Mouse (Mus musculus) neural tube, embryonic 11.5 days (tissue): ENCODE measurements at regions not wholly inside any gene's neighbourhood (a gene's known extent, or its start where the extent isn't known, plus 50 kb on each side); places are given as distances from the start of the nearest gene placed in this dataset.
"Not testable (repeated sequence)": the region's sequence is repeated elsewhere in the genome, so short reads cannot be mapped to it uniquely, and the experiment has no call there.

ENCODE experiments used
- ATAC-seq: fragments of 200-750 bp; cut with Nextera tagmentation; 2 replicates; pipeline ENCODE4 v1.8.0; 2017; ENCODE audit warnings: moderate number of reproducible peaks, mild to moderate bottlenecking, moderate TSS enrichment, moderate library complexity; ENCODE audit not compliant: insufficient read depth, low FRiP score, low TSS enrichment
- DNase-seq: peaks from one replicate; pipeline ENCODE4 v3.0.0-alpha.2; 2015; ENCODE audit warnings: low spot score
- H3K27ac ChIP-seq: fragments of 300-500 bp; sonication (generic); 2 replicates; pipeline ENCODE4 v1.5.1; 2014; ENCODE audit warnings: low read depth, mild to moderate bottlenecking, low read length
- H3K27me3 ChIP-seq: fragments of 300-500 bp; sonication (generic); 2 replicates; pipeline ENCODE4 v1.6.1; 2014; ENCODE audit warnings: mild to moderate bottlenecking, low read length, mixed read lengths; ENCODE audit not compliant: control insufficient read depth, insufficient read depth
- H3K36me3 ChIP-seq: fragments of 300-500 bp; sonication (generic); 2 replicates; pipeline ENCODE4 v1.6.1; 2014; ENCODE audit warnings: mild to moderate bottlenecking, low read length, moderate library complexity, mixed read lengths; ENCODE audit not compliant: control insufficient read depth, insufficient read depth
- H3K4me1 ChIP-seq: fragments of 300-500 bp; sonication (generic); 2 replicates; pipeline ENCODE4 v1.6.1; 2014; ENCODE audit warnings: low read length, mixed read lengths; ENCODE audit not compliant: control insufficient read depth, insufficient read depth
- H3K4me2 ChIP-seq: fragments of 300-500 bp; sonication (generic); 2 replicates; pipeline ENCODE4 v1.6.1; 2014; ENCODE audit warnings: low read depth, mild to moderate bottlenecking, moderate library complexity
- H3K4me3 ChIP-seq: fragments of 300-500 bp; sonication (generic); 2 replicates; pipeline ENCODE4 v1.5.1; 2014; ENCODE audit warnings: low read depth, low read length
- H3K9ac ChIP-seq: fragments of 300-500 bp; sonication (generic); 2 replicates; pipeline ENCODE4 v1.6.1; 2014; ENCODE audit warnings: mild to moderate bottlenecking, low read length
- H3K9me3 ChIP-seq: fragments of 300-500 bp; sonication (generic); 2 replicates; pipeline ENCODE4 v1.6.1; 2016; ENCODE audit warnings: low read length; ENCODE audit not compliant: control insufficient read depth
- WGBS: fragments of 180-500 bp; shearing (Covaris S2); extraction: QIAGEN DNeasy Blood & Tissue Kit; methylation state at CpG from one replicate; pipeline ENCODE4 v1.1.7; 2014; 5-methylcytosine and 5-hydroxymethylcytosine counted together

DNA sequence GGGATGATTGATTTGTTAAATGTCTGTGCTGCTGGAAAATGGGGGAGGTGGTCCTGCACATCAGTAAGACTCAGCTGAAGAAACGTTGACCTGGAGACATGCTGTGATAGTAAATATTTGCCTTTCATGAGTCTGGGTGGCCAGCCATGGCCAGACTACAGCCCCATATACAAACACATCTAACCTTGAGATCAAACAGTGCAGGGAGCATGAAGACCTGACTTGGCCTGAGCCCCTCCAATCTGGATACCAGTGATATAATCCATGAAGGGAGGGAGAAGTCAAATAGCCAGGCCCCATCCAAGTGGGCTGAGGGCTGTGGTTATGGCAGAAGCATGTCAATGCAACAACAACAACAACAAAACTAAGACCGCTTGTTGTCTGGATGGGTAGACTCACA, 94.6 kb upstream of the Kcnmb2 start:
- Histone ChIP-seq H3K27me3 (no peaks in the 10 kb centered on the region), H3K9ac (no peak overlapping the region), H3K4me2 (no peak overlapping the region), H3K4me1 (no peaks in the 10 kb centered on the region), H3K4me3 (no peak overlapping the region), H3K9me3 (no peaks in the 10 kb centered on the region), H3K27ac (no peak overlapping the region), H3K36me3 (no peaks in the 10 kb centered on the region)
- DNase-seq (peak; percentile 9), ATAC-seq (no peak)
- 70% methylated on average over 2 of the region's 2 CpGs for WGBS

DNA sequence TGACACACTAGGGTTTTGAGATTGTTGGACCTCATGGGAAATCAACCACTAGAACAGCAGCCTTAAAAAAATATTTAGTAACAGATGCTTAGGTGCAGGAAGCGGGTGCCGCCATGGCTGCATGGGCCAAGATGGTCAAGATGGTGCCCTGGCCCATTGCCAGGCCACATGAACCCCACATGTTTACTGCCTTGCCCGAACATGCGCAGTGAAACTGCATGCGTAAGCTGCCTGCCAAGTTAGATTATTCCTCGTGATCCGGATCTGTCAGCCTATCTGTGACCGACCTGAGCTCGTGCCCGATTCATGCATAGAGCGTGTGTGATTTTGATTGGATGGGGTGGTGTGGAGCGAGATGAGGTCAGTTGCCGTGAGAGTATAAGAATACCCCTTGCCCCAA, 93.2 kb upstream of the Kcnmb2 start:
- H3K4me1 ChIP-seq, H3K27ac ChIP-seq, H3K9ac ChIP-seq, H3K4me2 ChIP-seq, H3K9me3 ChIP-seq, H3K27me3 ChIP-seq, ATAC-seq, DNase-seq, H3K4me3 ChIP-seq, H3K36me3 ChIP-seq: not testable (repeated sequence)
- WGBS = 97% methylated on average over 13 of the region's 13 CpGs

DNA sequence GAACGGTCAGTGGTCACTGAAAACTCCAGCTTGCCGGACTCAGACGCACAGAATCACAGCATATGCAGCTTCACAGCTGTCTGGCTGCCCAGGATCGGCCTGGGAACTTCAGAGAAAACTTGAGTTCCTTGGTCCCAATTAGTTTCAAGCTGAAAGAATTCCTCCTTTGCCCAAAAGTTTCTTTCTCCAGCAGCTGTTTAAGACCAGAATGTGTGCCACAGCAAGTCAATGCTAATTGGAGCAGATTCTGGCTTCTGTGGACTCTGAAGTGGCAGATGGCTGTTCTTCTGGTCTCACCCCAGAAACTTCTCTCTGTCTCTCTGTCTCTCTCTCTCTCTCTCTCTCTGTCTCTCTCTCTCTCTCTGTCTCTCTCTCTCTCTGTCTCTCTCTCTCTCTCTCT, 91.1 kb upstream of the Kcnmb2 start:
- no peak overlapping the region for H3K4me2 ChIP-seq
- no peaks in the 10 kb centered on the region for H3K27me3 ChIP-seq
- H3K9ac ChIP-seq = no peak overlapping the region
- ATAC-seq = no peak
- H3K9me3 ChIP-seq = no peaks in the 10 kb centered on the region
- no peaks in the 10 kb centered on the region for H3K36me3 ChIP-seq
- H3K27ac ChIP-seq = no peak overlapping the region
- no peaks in the 10 kb centered on the region for H3K4me1 ChIP-seq
- no peak overlapping the region for H3K4me3 ChIP-seq
- no peak for DNase-seq
- WGBS = 68% methylated on average over 4 of the region's 4 CpGs

DNA sequence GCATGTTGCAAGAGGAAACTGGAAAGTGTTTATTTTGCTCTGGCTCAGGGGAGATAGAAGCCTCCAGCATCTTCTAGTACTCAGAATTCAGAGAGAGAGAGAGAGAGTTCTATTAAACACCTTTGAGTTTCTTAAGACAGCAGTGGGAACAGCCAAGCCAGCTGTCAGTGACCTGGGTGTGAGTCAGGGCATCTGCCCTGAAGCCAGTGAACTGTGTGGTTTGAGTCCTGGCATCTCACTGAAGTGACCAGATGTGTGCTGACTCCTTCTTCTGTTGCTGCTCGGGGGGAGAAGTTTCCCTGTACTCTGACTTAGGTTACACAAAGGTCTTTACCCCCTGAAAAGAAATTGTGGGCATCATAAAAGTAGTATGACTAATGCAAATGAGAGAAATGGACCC, 70.4 kb upstream of the Kcnmb2 start:
- 19% methylated on average over 1 of the region's 1 CpGs for WGBS
- Histone ChIP-seq H3K36me3 (no peaks in the 10 kb centered on the region), H3K27me3 (no peaks in the 10 kb centered on the region), H3K27ac (no peak overlapping the region), H3K4me1 (no peaks in the 10 kb centered on the region), H3K9me3 (no peaks in the 10 kb centered on the region), H3K4me2 (no peak overlapping the region), H3K9ac (no peak overlapping the region), H3K4me3 (no peak overlapping the region)
- no peak for ATAC-seq
- DNase-seq = no peak

DNA sequence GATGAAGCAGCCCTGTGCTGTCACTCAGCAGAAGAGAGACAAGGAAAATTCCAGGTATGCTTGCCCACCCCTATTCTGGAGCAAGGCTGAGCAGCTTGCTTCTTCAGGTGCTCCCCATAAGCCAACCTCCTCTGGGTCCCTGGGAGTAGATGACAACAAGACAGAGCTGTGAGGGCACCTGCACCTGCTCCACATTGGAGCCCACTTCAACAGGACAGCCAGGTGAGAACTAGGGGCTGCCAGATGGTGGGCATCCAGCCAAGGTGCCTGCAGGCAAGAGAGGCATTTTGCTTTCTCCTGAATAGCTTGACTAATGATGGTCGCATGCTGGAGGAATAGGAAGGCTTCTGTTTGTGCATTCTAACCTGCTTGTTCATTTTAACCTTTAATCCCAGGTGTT, 61.1 kb upstream of the Kcnmb2 start:
- H3K4me2 ChIP-seq = no peak overlapping the region
- H3K4me1 ChIP-seq = no peaks in the 10 kb centered on the region
- ATAC-seq = no peak
- H3K27ac ChIP-seq = no peak overlapping the region
- WGBS = 88% methylated on average over 1 of the region's 1 CpGs
- H3K36me3 ChIP-seq = no peaks in the 10 kb centered on the region
- no peak for DNase-seq
- H3K4me3 ChIP-seq = no peak overlapping the region
- H3K9ac ChIP-seq = no peak overlapping the region
- H3K27me3 ChIP-seq = no peaks in the 10 kb centered on the region
- H3K9me3 ChIP-seq = no peaks in the 10 kb centered on the region

DNA sequence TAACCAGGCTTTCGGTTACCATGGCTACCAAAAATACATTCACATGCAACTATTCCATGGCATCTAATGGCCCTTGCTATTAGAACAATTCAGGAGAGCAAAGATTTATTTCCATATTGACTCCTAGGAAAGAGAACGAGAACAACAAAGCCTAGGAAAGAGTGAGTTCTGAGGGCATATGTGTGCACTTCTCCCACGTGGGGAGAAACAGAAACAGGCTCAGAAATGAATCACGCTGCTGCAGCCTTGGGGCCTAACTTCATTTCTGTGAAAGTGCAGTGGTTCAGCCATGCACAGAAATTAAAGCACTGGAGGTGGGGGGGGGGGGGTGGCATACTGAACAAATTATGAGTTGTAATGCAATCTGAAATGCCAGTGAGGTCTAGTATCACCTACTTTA, 55.2 kb upstream of the Kcnmb2 start:
- Histone ChIP-seq H3K4me3 (no peak overlapping the region), H3K9ac (no peak overlapping the region), H3K9me3 (no peaks in the 10 kb centered on the region), H3K4me1 (no peaks in the 10 kb centered on the region), H3K4me2 (no peak overlapping the region), H3K36me3 (no peaks in the 10 kb centered on the region), H3K27me3 (no peaks in the 10 kb centered on the region), H3K27ac (no peak overlapping the region)
- DNase-seq (no peak), ATAC-seq (no peak)
- 71% methylated on average over 4 of the region's 4 CpGs for WGBS
